Mouse (Mus musculus) frontal cortex, postnatal 36 days (tissue): ENCODE results near the gene Gm21865.
"Not testable (repeated sequence)": the region's sequence is repeated elsewhere in the genome, so short reads cannot be mapped to it uniquely, and the experiment has no call there.

Source experiments
- DNase-seq, 2 experiments: peaks; one replicate each; pipeline ENCODE4 v3.0.0; 2022; ENCODE audit warnings: low spot score in 2 of 2

Gene Gm21865

DNA sequence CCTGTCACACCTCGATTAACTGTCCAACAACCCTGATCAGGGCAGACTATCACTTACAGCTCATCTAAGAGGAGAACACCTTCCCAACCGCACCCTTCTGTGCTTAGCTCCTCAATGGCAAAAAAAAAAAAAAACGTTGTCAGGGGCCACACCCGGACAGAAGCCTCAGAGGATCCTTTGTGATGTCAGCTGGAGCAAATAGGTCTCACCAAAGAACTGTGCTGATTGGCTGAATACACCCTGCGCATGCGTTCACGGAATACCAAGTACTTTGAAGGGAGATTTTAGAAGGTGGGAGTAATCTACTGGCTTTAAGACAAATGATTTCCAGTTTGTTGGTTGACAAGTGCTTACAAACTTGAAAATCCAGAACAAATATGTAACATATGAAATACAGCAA lies at the start of gene Gm21865:
Gm21865 (minus strand) TSS at position 101 of the 400 bp plus-strand sequence.
- not testable (repeated sequence) for DNase-seq
